Mouse (Mus musculus) midbrain, postnatal 0 days (tissue): ENCODE measurements around the gene Gnat1. TPM values are rescaled to one million over a fixed set of nuclear protein-coding genes. Genes with fewer than 3 reads are reported as not detected.

Source experiments
- ATAC-seq: fragments of 200-750 bp; cut with Nextera tagmentation; 2 replicates; pipeline ENCODE4 v1.8.0; 2017; ENCODE audit warnings: moderate number of reproducible peaks, mild to moderate bottlenecking, moderate TSS enrichment, moderate library complexity; ENCODE audit not compliant: low FRiP score
- DNase-seq: peaks from one replicate; pipeline ENCODE4 v3.0.0-alpha.2; 2015; ENCODE audit warnings: low spot score
- H3K27ac ChIP-seq: fragments of 300-500 bp; sonication (generic); 2 replicates; pipeline ENCODE4 v1.5.1; 2014; ENCODE audit warnings: low read depth, mild to moderate bottlenecking, low read length, mixed read lengths
- H3K27me3 ChIP-seq: fragments of 300-500 bp; sonication (generic); 2 replicates; pipeline ENCODE4 v1.6.1; 2014; ENCODE audit warnings: low read length, control low read depth, mixed read lengths; ENCODE audit not compliant: insufficient read depth
- H3K36me3 ChIP-seq: fragments of 300-500 bp; sonication (generic); 2 replicates; pipeline ENCODE4 v1.6.1; 2014; ENCODE audit warnings: low read length, control low read depth, mixed read lengths; ENCODE audit not compliant: insufficient read depth
- H3K4me1 ChIP-seq: fragments of 300-500 bp; sonication (generic); 2 replicates; pipeline ENCODE4 v1.6.1; 2014; ENCODE audit warnings: mild to moderate bottlenecking, control low read depth, antibody characterized with exemption, low read length, mixed read lengths; ENCODE audit not compliant: insufficient read depth
- H3K4me2 ChIP-seq: fragments of 300-500 bp; sonication (generic); 2 replicates; pipeline ENCODE4 v1.6.1; 2014; ENCODE audit warnings: low read depth, mild to moderate bottlenecking, low read length, mixed read lengths; ENCODE audit not compliant: poor library complexity, severe bottlenecking
- H3K4me3 ChIP-seq: fragments of 300-500 bp; sonication (generic); 2 replicates; pipeline ENCODE4 v1.5.1; 2014; ENCODE audit warnings: low read depth, mild to moderate bottlenecking, low read length, moderate library complexity
- H3K9ac ChIP-seq: fragments of 300-500 bp; sonication (generic); replicated peaks from 2 replicates; pipeline ENCODE4 v1.6.1; 2014; ENCODE audit warnings: mild to moderate bottlenecking, low read length, moderate library complexity, mixed read lengths; ENCODE audit not compliant: poor library complexity, severe bottlenecking
- H3K9me3 ChIP-seq: fragments of 300-500 bp; sonication (generic); 2 replicates; pipeline ENCODE4 v1.6.1; 2016; ENCODE audit warnings: low read length, control low read depth
- CTCF ChIP-seq: IDR thresholded peaks from 2 replicates; pipeline ENCODE4 v1.5.1; 2016; ENCODE audit warnings: antibody characterized with exemption, mild to moderate bottlenecking
- WGBS: fragments of 180-500 bp; shearing (Covaris S2); extraction: QIAGEN DNeasy Blood & Tissue Kit; methylation state at CpG from one replicate; pipeline ENCODE4 v1.1.7; 2014; 5-methylcytosine and 5-hydroxymethylcytosine counted together
- polyA plus RNA-seq: library from polyadenylated mRNA; unstranded; fragments of >200 nt; fragmentation: Nextera tagmentation; extraction: Ambion mirVana; gene quantifications from 2 replicates; pipeline ENCODE4 v1.2.1, GENCODE M21; 2015
- total RNA-seq: library from RNA; depleted of rRNA; stranded (reverse); fragments of >200 nt; gene quantifications from 2 replicates; pipeline ENCODE4 v1.2.3, GENCODE M21; 2014

Gnat1 gene
- total and polyA plus RNA-seq, 2 experiments from 2014 or later = 0.55 to 2.6 TPM

DNA sequence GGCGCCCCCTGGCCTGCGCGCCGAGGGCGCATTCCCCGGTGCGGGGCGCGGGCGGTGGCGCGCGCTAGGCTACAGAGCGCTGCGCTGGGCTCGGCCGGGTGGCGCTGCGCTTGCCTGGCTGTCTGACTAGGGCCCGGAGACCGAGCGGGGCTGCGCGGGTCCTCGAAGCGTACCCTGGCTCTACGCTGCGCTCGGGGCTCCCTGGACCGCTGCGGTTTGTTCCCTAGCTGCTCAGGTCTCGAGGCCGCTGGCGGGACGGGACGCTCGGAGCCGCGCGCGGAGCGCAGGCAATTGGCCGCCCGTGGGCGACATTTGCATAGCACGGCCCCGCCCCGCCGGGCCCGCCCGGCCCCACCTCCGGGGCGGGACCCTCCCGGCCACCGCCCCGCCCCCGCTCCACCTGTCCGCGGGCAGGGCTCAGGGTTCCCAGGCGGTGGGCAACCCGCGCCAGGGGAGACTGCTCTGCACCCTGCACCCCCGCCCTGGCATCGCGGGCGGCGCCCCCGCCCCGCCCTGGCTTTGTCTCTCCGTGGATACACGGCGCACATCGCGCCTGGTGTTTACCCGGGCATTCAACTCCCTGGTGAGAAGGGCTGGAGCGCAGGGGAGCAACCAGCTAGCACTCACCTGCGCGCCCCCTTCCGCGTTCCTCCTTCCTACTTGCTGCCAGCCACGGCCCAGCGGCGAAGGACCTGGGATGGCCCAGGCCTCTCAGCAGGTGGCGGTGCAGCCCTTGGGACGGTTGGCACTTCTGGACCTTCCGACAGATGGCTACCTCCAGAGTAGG, 30.4 kb upstream of the Gnat1 start, which contains the start of gene Sema3f:
Gene Sema3f, minus strand, starts transcription at position 779 of the 787 bp plus-strand sequence.
- WGBS = under 1% methylated on average over 61 of the region's 86 CpGs
- H3K4me1 ChIP-seq = peaks cover 12% of the 10 kb centered on the region

DNA sequence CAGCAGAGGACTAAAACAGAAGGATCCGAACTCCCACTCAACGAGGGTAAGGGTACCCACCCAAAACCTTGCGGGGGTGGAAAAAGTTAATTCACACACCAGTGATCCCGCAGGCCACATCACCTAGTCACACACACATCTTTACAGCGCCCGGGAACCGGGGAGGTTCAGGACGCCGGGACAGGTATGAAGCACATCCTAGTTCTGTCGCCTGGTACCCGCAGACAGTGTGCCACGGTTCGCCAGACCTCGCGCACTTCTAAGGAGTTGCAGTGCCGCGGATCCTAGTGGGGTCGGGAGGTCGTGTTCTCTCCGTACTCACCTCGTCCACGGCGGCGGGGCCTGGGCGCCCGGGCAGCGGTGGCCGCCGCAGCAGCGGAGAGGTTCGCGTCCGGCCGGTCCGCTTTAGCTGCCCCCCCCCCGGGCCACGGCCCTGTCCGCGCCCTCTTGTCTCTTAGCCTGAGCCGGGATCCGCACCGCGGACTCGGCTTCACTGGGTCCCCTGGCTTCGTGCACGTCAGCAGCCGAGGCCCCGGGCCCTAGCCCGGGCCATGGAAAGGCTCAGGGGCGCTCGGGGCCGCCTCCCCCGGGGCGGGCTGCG, 29.7 kb upstream of the Gnat1 start:
- WGBS = 1% methylated on average over 41 of the region's 55 CpGs
- no peak for DNase-seq

More for the DNA sequence above, 30.4 kb upstream of the Gnat1 start, which contains the start of gene Sema3f:
- Histone ChIP-seq H3K4me2 (peak within 1 kb of the TSS; percentile 84), H3K4me3 (peak within 1 kb of the TSS; percentile 70), H3K9me3 (no peaks in the 10 kb centered on the region), H3K27ac (peak within 1 kb of the TSS; percentile 87), H3K36me3 (peaks cover 6% of the 10 kb centered on the region; the same call in 1 of the 2 replicates), H3K27me3 (no peaks in the 10 kb centered on the region), H3K9ac (peak within 1 kb of the TSS; percentile 93)
- ATAC-seq = peak; percentile 57
- peak; percentile 69 for TF ChIP-seq CTCF
- DNase-seq = peak; percentile 75

DNA sequence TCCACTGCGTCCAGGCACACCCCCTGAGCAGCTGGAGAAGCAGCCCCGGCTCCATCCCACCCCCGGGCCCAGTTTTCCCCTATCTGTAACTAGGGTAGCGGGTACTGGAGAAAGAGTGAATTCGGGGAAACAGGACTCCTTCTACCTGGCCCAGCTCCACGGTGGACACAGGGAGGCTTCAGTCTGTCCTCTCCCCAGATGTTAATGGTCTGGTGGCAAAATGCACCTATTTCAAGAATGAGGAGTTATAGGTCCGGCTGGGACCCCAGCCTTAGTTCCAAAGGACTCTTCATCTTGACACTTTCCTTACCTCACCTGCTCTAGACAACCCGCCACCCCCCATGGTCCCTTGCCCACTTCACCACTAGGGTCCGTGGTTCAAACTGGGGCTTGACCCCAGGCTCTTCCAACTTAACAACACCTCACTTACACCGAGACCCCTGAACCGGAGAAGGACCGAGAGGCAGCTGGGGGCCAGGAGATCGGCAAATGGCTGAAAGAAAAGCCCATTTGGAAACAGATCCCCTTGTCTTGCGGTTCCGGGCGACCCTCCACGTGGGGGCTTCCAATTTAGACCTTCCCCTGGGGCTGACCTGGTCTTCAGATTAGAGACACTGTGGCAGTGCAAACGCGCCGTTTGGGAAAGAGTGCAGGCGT, 29.1 kb upstream of the Gnat1 start:
- ATAC-seq = no peak
- peak overlapping the region; percentile 93 for H3K9ac ChIP-seq
- H3K27ac ChIP-seq = peak overlapping the region; percentile 87
- no peaks in the 10 kb centered on the region for H3K9me3 ChIP-seq
- TF ChIP-seq CTCF = peak; percentile 21
- WGBS = 2% methylated on average over 21 of the region's 21 CpGs
- H3K36me3 ChIP-seq = peaks cover 10% of the 10 kb centered on the region; the same call in 1 of the 2 replicates
- peak overlapping the region; percentile 70 for H3K4me3 ChIP-seq
- DNase-seq = no peak
- peak overlapping the region; percentile 84 for H3K4me2 ChIP-seq
- H3K4me1 ChIP-seq = peaks cover 12% of the 10 kb centered on the region
- no peaks in the 10 kb centered on the region for H3K27me3 ChIP-seq

More for the DNA sequence above, 29.7 kb upstream of the Gnat1 start:
- peak; percentile 17 for ATAC-seq
- peak overlapping the region; percentile 84 for H3K4me2 ChIP-seq
- peak overlapping the region; percentile 87 for H3K27ac ChIP-seq
- peak overlapping the region; percentile 70 for H3K4me3 ChIP-seq
- H3K27me3 ChIP-seq = no peaks in the 10 kb centered on the region
- no peak for TF ChIP-seq CTCF
- H3K36me3 ChIP-seq = peaks cover 10% of the 10 kb centered on the region; the same call in 1 of the 2 replicates
- peak overlapping the region; percentile 93 for H3K9ac ChIP-seq
- no peaks in the 10 kb centered on the region for H3K9me3 ChIP-seq
- H3K4me1 ChIP-seq = peaks cover 12% of the 10 kb centered on the region

DNA sequence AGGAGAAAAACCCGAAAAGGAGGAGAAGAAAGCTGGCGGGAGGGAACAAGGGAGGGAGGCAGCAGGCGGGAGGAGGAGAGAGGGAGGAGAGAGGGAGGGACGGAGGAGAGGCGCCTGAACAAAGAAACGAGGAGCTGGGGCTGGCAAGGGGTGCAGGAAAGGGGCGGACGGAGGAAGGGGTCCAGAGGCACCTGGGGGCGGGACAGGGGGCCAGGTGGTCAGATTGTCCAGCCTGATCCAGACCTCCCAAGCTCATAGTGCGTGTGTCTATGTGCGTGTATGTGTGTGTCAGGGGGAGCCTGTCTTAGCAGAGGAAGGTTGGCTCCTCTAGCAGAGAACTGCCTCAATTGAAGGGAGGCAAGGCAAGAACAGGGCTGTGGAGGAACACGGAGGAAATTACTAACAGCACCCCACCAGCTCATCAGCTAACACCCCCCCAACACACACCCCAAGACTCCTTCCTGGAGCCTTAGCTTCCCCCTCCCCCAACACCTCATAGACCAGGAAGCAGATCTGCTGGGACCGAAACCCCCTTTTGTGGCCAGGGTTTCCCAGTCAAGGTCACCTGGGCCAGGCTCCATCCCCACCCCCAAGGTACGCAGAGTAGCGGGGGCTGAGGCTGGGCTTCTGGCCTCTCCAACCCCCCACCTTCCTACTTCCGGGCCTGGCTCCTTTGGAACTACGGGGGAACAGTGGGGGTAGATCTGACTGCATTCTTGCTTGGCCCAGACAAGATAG, 28.4 kb upstream of the Gnat1 start:
- H3K27ac ChIP-seq = peak overlapping the region; percentile 87
- ATAC-seq (no peak), DNase-seq (no peak)
- WGBS = 5% methylated on average over 17 of the region's 17 CpGs
- no peaks in the 10 kb centered on the region for H3K9me3 ChIP-seq
- H3K27me3 ChIP-seq = no peaks in the 10 kb centered on the region
- H3K9ac ChIP-seq = peak overlapping the region; percentile 93
- peaks cover 16% of the 10 kb centered on the region; the same call in 1 of the 2 replicates for H3K36me3 ChIP-seq
- TF ChIP-seq CTCF = no peak
- H3K4me3 ChIP-seq = peak overlapping the region; percentile 70
- peaks cover 12% of the 10 kb centered on the region for H3K4me1 ChIP-seq
- peak overlapping the region; percentile 84 for H3K4me2 ChIP-seq

DNA sequence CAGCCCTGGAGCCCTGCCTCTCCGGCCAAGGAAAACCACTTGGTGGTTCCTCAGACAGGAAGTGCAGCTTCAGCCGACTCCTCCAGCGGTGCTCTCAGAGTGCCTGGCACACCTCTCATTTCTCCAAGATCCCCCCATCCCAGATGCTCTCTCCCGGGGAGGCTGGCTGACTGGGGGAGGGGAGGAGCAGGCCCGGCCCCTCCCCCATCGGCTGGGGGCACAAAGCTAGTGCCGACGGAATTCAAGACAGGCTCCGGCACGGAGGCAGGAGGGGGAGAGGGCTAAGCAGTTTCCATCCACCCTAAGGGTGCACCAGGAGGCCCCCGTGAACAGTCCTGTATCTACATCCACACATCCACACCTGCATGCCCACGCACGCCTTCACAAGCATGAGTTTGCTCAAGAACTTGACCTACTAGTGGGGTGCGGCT, 27.3 kb upstream of the Gnat1 start:
- peaks cover 19% of the 10 kb centered on the region; the same call in 1 of the 2 replicates for H3K36me3 ChIP-seq
- DNase-seq (no peak), ATAC-seq (no peak)
- no peaks in the 10 kb centered on the region for H3K27me3 ChIP-seq
- H3K4me1 ChIP-seq = peaks cover 12% of the 10 kb centered on the region
- peak overlapping the region; percentile 70 for H3K4me3 ChIP-seq
- peak overlapping the region; percentile 84 for H3K4me2 ChIP-seq
- TF ChIP-seq CTCF = no peak
- H3K27ac ChIP-seq = peak overlapping the region; percentile 87; the same call in 1 of the 2 replicates
- peak overlapping the region; percentile 93 for H3K9ac ChIP-seq
- WGBS = 5% methylated on average over 14 of the region's 14 CpGs
- no peaks in the 10 kb centered on the region for H3K9me3 ChIP-seq
